8 mouse cellular contexts compared by ENCODE assay signal in genomic region chr6:58595639-58596293, GRCm38 (mm10). TPM values are rescaled to one million over a fixed set of nuclear protein-coding genes. Genes with fewer than 3 reads are reported as not detected.
DNase-seq lines count a peak whose midpoint lies in the region; ATAC-seq and TF ChIP-seq lines count a peak whose summit lies in the region.
"Not testable (repeated sequence)": the region's sequence is repeated elsewhere in the genome, so short reads cannot be mapped to it uniquely, and the experiment has no call there.

No protein-coding gene starts in this region.

- H3K79me2 ChIP-seq in C2C12 (ENCODE audit: control insufficient read depth, insufficient read depth); liver, adult 2 months (ENCODE audit: control insufficient read depth, insufficient read depth, low read length): not testable (repeated sequence)

- H3K79me3 ChIP-seq in C2C12 (ENCODE audit: low read depth) = not testable (repeated sequence)

- H3K4me2 ChIP-seq in heart, embryonic 14.5 days (ENCODE audit: low read length) = peak overlapping the region; percentile 59

- not testable (repeated sequence) for TF ChIP-seq POLR2A in bone marrow macrophage, adult 2 months (IDR thresholded peaks at IDR 0.05; ENCODE audit: borderline replicate concordance, low read depth, low read length); embryonic fibroblast, embryonic 13.5 days (IDR thresholded peaks at IDR 0.05; ENCODE audit: low read depth, low read length); kidney, adult 2 months (IDR thresholded peaks at IDR 0.05; ENCODE audit: low read depth, low read length); liver, adult 2 months (IDR thresholded peaks at IDR 0.05; ENCODE audit: extremely low read depth, insufficient read depth, low read length); olfactory bulb, adult 2 months (IDR thresholded peaks at IDR 0.05; ENCODE audit: insufficient read depth, low read depth, low read length)

- peak overlapping the region; percentile 79 for H3K27ac ChIP-seq in bone marrow macrophage, adult 2 months (ENCODE audit: insufficient read depth, low read depth, low read length)
- peak overlapping the region; percentile 86 for H3K27ac ChIP-seq in embryonic fibroblast, embryonic 13.5 days (ENCODE audit: insufficient read depth, low read length)
- H3K27ac ChIP-seq in heart, embryonic 14.5 days (replicated peaks in 1 of 2; ENCODE audit: control insufficient read depth in 1 of 2, insufficient read depth in 1 of 2, low read depth in 2 of 2, low read length in 2 of 2) = peak overlapping the region; percentile 74 to 85
- peak overlapping the region; percentile 14; the same call in 1 of the 2 replicates for H3K27ac ChIP-seq in kidney, adult 2 months (ENCODE audit: insufficient read depth, low read depth, low read length)
- peak overlapping the region; percentile 55 for H3K27ac ChIP-seq in liver, adult 2 months (replicated peaks; ENCODE audit: insufficient read depth, low read depth, low read length)
- peak overlapping the region; percentile 77 for H3K27ac ChIP-seq in olfactory bulb, adult 2 months (ENCODE audit: insufficient read depth, low read depth, low read length)

- DNase-seq in kidney, adult 2 months = peak; percentile 17
- peak; percentile 26 for DNase-seq in liver, adult 2 months (ENCODE audit: extremely low read depth, low read depth, low spot score)

- not testable (repeated sequence) for H3K27me3 ChIP-seq in C2C12 (ENCODE audit: control insufficient read depth, insufficient read depth, insufficient read length); heart, embryonic 14.5 days (ENCODE audit: control insufficient read depth, insufficient read depth, low read length); kidney, adult 2 months (replicated peaks; ENCODE audit: control insufficient read depth, insufficient read depth, low read length); liver, adult 2 months (ENCODE audit: control insufficient read depth, insufficient read depth, low read length); megakaryocyte, embryonic 14.5 days (replicated peaks)

- not testable (repeated sequence) for H3K36me3 ChIP-seq in C2C12 (ENCODE audit: control insufficient read depth, insufficient read depth); heart, embryonic 14.5 days (ENCODE audit: control insufficient read depth, insufficient read depth, low read length); kidney, adult 2 months (ENCODE audit: control insufficient read depth, insufficient read depth, low read length); liver, adult 2 months (ENCODE audit: control insufficient read depth, insufficient read depth, low read length); megakaryocyte, embryonic 14.5 days (replicated peaks; ENCODE audit: low read length)

- not testable (repeated sequence) for H3K9me3 ChIP-seq in heart, embryonic 14.5 days (ENCODE audit: control insufficient read depth, low read length); megakaryocyte, embryonic 14.5 days

- 3% methylated on average over 9 of the region's 9 CpGs for WGBS in heart, embryonic 14.5 days
- WGBS in kidney, adult 2 months = 6% methylated on average over 9 of the region's 9 CpGs
- WGBS in liver, adult 2 months = 17% methylated on average over 9 of the region's 9 CpGs
- WGBS in olfactory bulb, adult 2 months = 10% methylated on average over 9 of the region's 9 CpGs

- H3K4me3 ChIP-seq in C2C12 (ENCODE audit: insufficient read depth, poor library complexity, severe bottlenecking) = peak overlapping the region; percentile 16
- peak overlapping the region; percentile 52 for H3K4me3 ChIP-seq in bone marrow macrophage, adult 2 months (ENCODE audit: insufficient read depth, low read length)
- H3K4me3 ChIP-seq in embryonic fibroblast, embryonic 13.5 days (ENCODE audit: insufficient read depth, low read length) = peak overlapping the region; percentile 40
- H3K4me3 ChIP-seq in heart, embryonic 14.5 days (ENCODE audit: control insufficient read depth in 1 of 2, insufficient read depth in 1 of 2, low read depth in 1 of 2, low read length in 2 of 2) = peak overlapping the region; percentile 39 to 46
- H3K4me3 ChIP-seq in kidney, adult 2 months (ENCODE audit: insufficient read depth, low read depth, low read length) = peak overlapping the region; percentile 48
- peak overlapping the region; percentile 38 for H3K4me3 ChIP-seq in liver, adult 2 months (ENCODE audit: insufficient read depth, low read depth, low read length)
- peak overlapping the region; percentile 86 for H3K4me3 ChIP-seq in megakaryocyte, embryonic 14.5 days (replicated peaks)
- H3K4me3 ChIP-seq in olfactory bulb, adult 2 months (ENCODE audit: insufficient read depth, low read depth, low read length) = peak overlapping the region; percentile 48

- H3K4me1 ChIP-seq in bone marrow macrophage, adult 2 months (ENCODE audit: control insufficient read depth, insufficient read depth, low read length); embryonic fibroblast, embryonic 13.5 days (ENCODE audit: control insufficient read depth, insufficient read depth, low read length); kidney, adult 2 months (ENCODE audit: control insufficient read depth, insufficient read depth, low read length); liver, adult 2 months (ENCODE audit: control insufficient read depth, insufficient read depth, low read length); megakaryocyte, embryonic 14.5 days; olfactory bulb, adult 2 months (ENCODE audit: control insufficient read depth, insufficient read depth, low read length): not testable (repeated sequence)
- H3K4me1 ChIP-seq in heart, embryonic 14.5 days (ENCODE audit: control insufficient read depth in 2 of 2, insufficient read depth in 2 of 2, low read length in 2 of 2) = peaks cover 0 to 13% of the 10 kb centered on the region in 2 experiments; a peak in 3 of 4 replicates

- peak; percentile 43; the same call in 1 of the 2 replicates for ATAC-seq in heart, embryonic 14.5 days (ENCODE audit: insufficient number of reproducible peaks, insufficient read depth, low FRiP score, low read depth)

- TF ChIP-seq CTCF in C2C12 (IDR thresholded peaks at IDR 0.05; ENCODE audit: control insufficient read depth, insufficient read depth, insufficient read length); bone marrow macrophage, adult 2 months (IDR thresholded peaks at IDR 0.05; ENCODE audit: low read depth, low read length); embryonic fibroblast, embryonic 13.5 days (IDR thresholded peaks at IDR 0.05; ENCODE audit: borderline replicate concordance, insufficient read depth, low read length); kidney, adult 2 months (conservative IDR thresholded peaks at IDR 0.05; ENCODE audit: insufficient read depth, insufficient read length, low read depth, low read length); liver, adult 2 months (IDR thresholded peaks at IDR 0.05; ENCODE audit: low read depth, low read length); olfactory bulb, adult 2 months (IDR thresholded peaks at IDR 0.05; ENCODE audit: insufficient read depth, low read depth, low read length): not testable (repeated sequence)

- H3ac ChIP-seq in C2C12 (ENCODE audit: control insufficient read depth, insufficient read length, low read depth) = peak overlapping the region; percentile 45

- peak overlapping the region; percentile 59 for H3K9ac ChIP-seq in heart, embryonic 14.5 days (ENCODE audit: low read length)
- H3K9ac ChIP-seq in liver, adult 2 months (ENCODE audit: low read depth, low read length) = peak overlapping the region; percentile 54

RNA-seq across cellular contexts. Expression of gene Abcg2, which starts 11.4 kb away (rescaled TPM):
- polyA plus RNA-seq in C2C12 (2012; fragmentation: generic; extraction: Trizol) = 23.4 TPM
- 15.9 and 17.1 TPM in 2 replicates for polyA plus RNA-seq in bone marrow macrophage, adult 2 months (2012; ENCODE audit: insufficient read depth, insufficient read length, missing spikeins)
- 60.0 and 87.5 TPM in 2 replicates for polyA plus RNA-seq in embryonic fibroblast, embryonic 13.5 days (2011; ENCODE audit: insufficient read length, low read depth, missing spikeins)
- 60.6 and 68.0 TPM in 2 replicates for polyA plus RNA-seq in heart, embryonic 14.5 days (2014; fragmentation: Nextera tagmentation; extraction: Ambion mirVana)
- 146 and 181 TPM in 2 replicates for polyA plus RNA-seq in kidney, adult 2 months (2012; rRNA removed)
- 42.9 and 74.3 TPM in 2 replicates for total RNA-seq in liver, adult 2 months (2014; rRNA removed)
- polyA plus RNA-seq in liver, adult 2 months (2012; rRNA removed) = 14.3 and 14.4 TPM in 2 replicates
- polyA plus RNA-seq in megakaryocyte, embryonic 14.5 days (2012; ENCODE audit: insufficient read depth, low replicate concordance) = 7.0 TPM in 1 of 2 replicates, not detected in the other
- not detected in 2 replicates for polyA plus RNA-seq in olfactory bulb, adult 2 months (2012; ENCODE audit: insufficient read depth, insufficient read length, low replicate concordance, missing spikeins)

Comparison
In these comparisons a context has a peak if more than half of its experiments do, and no peak if none do; other contexts are left out.
1. Peak in every context shown above with its lines: DNase-seq, ATAC-seq, H3K4me3 ChIP-seq and H3K27ac ChIP-seq.
2. H3K4me3 ChIP-seq: peak in every context shown above with its lines; median percentile 86 in megakaryocyte, embryonic 14.5 days; 52 in bone marrow macrophage, adult 2 months; 48 in kidney, adult 2 months; 48 in olfactory bulb, adult 2 months; 42 in heart, embryonic 14.5 days; 40 in embryonic fibroblast, embryonic 13.5 days; 38 in liver, adult 2 months; 16 in C2C12.
3. H3K27ac ChIP-seq: peak in every context shown above with its lines; median percentile 86 in embryonic fibroblast, embryonic 13.5 days; 80 in heart, embryonic 14.5 days; 79 in bone marrow macrophage, adult 2 months; 77 in olfactory bulb, adult 2 months; 55 in liver, adult 2 months; 14 in kidney, adult 2 months.